Mouse (Mus musculus): ENCODE measurements around the gene Olfr71. TPM values are rescaled to one million over a fixed set of nuclear protein-coding genes. Genes with fewer than 3 reads are reported as not detected.

Olfr71 gene
- polyA plus RNA-seq, 1 experiment from 2014 or later = not detected

DNA sequence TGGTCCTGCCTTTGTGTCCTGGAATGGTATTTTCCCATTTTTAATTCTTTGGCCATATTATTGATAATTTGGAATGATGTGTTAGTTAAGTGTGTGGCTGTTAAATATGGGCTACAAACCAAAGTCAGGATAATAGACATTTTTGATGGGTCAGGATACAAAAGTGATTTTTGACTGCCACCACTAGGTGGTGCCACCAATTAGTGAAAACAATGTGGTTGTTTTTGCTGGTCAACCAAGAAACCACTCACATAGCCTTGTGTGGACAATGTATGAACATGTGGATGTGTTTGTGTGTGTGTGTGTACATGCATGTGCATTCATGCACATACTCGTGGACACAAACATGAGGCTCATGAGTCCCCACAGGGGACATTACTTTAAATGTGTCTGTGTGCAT, 14.7 kb upstream of the Olfr71 start:
- H3K9me3 ChIP-seq (ENCODE audit: control insufficient read depth, low read length) = no peaks in the 10 kb centered on the region
- H3K27me3 ChIP-seq (ENCODE audit: control insufficient read depth, insufficient read depth, low read length) = no peaks in the 10 kb centered on the region
- 33% methylated on average over 1 of the region's 1 CpGs for WGBS
- H3K4me2 ChIP-seq (ENCODE audit: low read length) = no peak overlapping the region
- DNase-seq = peak; percentile 72
- H3K4me3 ChIP-seq (replicated peaks; ENCODE audit: low read depth, low read length) = no peak overlapping the region
- no peaks in the 10 kb centered on the region for H3K36me3 ChIP-seq (ENCODE audit: control insufficient read depth, insufficient read depth, low read length)
- no peak overlapping the region for H3K9ac ChIP-seq (replicated peaks; ENCODE audit: low read length)
- H3K27ac ChIP-seq (replicated peaks; ENCODE audit: low read depth, low read length) = no peak overlapping the region
- no peak for ATAC-seq (ENCODE audit: low FRiP score, low TSS enrichment)
- no peaks in the 10 kb centered on the region for H3K4me1 ChIP-seq (ENCODE audit: control insufficient read depth, insufficient read depth, low read length)

- Histone ChIP-seq H3K4me3 (replicated peaks; ENCODE audit: low read depth, low read length) (no peak overlapping the region), H3K27me3 (ENCODE audit: control insufficient read depth, insufficient read depth, low read length) (no peaks in the 10 kb centered on the region), H3K36me3 (ENCODE audit: control insufficient read depth, insufficient read depth, low read length) (no peaks in the 10 kb centered on the region), H3K4me2 (ENCODE audit: low read length) (no peak overlapping the region), H3K9ac (replicated peaks; ENCODE audit: low read length) (no peak overlapping the region), H3K4me1 (ENCODE audit: control insufficient read depth, insufficient read depth, low read length) (no peaks in the 10 kb centered on the region), H3K9me3 (ENCODE audit: control insufficient read depth, low read length) (no peaks in the 10 kb centered on the region), H3K27ac (replicated peaks; ENCODE audit: low read depth, low read length) (no peak overlapping the region)
- ATAC-seq (ENCODE audit: low FRiP score, low TSS enrichment) = no peak
- DNase-seq = no peak
- 90% methylated on average over 4 of the region's 4 CpGs for WGBS
Measured at GRCm38 (mm10) chr4:43722191-43722590, 12.1 kb upstream of the Olfr71 start.

DNA sequence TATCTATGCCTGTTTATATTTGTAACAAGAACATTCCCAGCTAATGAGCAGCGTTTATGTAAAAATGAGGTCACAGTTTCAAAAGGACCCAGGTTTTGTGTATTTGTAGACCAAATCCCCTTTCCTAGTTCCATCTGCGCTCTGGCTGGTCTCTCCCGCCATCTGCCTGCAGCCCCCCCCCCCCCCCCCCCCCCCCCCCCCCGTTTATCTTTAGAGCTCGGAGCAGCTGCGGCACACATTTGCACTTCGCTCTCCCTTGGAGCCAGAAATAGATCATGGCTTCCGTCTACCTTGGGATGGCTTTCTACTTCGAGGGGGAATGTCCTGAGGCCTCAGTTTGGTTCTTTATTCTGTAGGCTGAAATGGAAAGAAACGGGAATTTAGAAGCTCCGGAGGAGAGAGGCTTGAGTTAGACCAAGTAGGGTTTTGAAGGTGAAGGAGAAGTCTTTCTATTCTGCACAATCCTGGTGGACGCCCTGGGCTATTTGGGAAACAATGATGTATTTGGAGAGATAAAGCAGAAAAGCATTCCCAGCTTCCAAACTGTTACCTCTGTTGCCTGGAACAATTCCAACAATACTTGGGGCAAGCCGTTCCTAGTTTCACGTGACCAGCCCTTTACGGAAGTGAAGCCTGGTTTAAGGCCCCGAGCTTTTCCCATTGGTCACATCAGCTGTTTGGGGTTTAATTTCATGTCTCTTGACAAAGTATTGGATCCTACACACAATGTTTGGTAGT, 10.6 kb upstream of the Olfr71 start:
- H3K27me3 ChIP-seq (ENCODE audit: control insufficient read depth, insufficient read depth, low read length) = no peaks in the 10 kb centered on the region
- H3K4me2 ChIP-seq (ENCODE audit: low read length) = no peak overlapping the region
- H3K4me1 ChIP-seq (ENCODE audit: control insufficient read depth, insufficient read depth, low read length) = no peaks in the 10 kb centered on the region
- DNase-seq (peak; percentile 31), ATAC-seq (ENCODE audit: low FRiP score, low TSS enrichment) (no peak)
- WGBS = 65% methylated on average over 12 of the region's 16 CpGs
- H3K9ac ChIP-seq (replicated peaks; ENCODE audit: low read length) = no peak overlapping the region
- no peak overlapping the region for H3K4me3 ChIP-seq (replicated peaks; ENCODE audit: low read depth, low read length)
- H3K9me3 ChIP-seq (ENCODE audit: control insufficient read depth, low read length) = no peaks in the 10 kb centered on the region
- H3K27ac ChIP-seq (replicated peaks; ENCODE audit: low read depth, low read length) = no peak overlapping the region
- H3K36me3 ChIP-seq (ENCODE audit: control insufficient read depth, insufficient read depth, low read length) = no peaks in the 10 kb centered on the region

DNA sequence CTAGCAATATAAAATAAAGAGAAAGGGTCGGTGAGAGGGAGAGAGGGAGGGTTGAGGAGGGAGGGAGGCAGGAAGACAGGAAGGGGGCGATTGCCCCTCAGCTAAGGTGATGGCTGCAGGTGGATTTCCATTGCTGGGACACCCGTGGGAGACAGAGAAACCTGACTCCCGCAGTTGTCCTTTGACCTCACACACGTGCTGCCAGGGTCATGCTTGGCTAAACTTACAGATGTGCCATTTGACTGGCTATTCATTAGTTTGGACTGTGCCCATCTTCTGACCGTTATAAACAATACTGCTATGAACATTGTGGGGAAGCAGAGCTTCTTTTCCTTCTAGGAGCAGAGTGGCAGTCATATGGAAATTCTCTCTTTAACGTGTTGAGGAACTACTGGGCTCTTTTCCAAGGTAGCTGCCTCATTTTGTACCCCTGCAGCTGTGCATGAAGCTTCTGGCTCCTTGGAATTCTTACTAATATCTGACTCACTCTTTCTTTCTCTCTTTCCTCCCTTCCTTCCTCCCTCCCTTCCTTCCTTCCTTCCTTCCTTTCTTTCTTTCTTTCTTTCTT, 3.7 kb upstream of the Olfr71 start:
- 40% methylated on average over 7 of the region's 7 CpGs for WGBS
- H3K4me3 ChIP-seq (replicated peaks; ENCODE audit: low read depth, low read length) = no peak overlapping the region
- H3K4me2 ChIP-seq (ENCODE audit: low read length) = no peak overlapping the region
- no peaks in the 10 kb centered on the region for H3K27me3 ChIP-seq (ENCODE audit: control insufficient read depth, insufficient read depth, low read length)
- no peak overlapping the region for H3K9ac ChIP-seq (replicated peaks; ENCODE audit: low read length)
- no peaks in the 10 kb centered on the region for H3K4me1 ChIP-seq (ENCODE audit: control insufficient read depth, insufficient read depth, low read length)
- no peak for ATAC-seq (ENCODE audit: low FRiP score, low TSS enrichment)
- no peaks in the 10 kb centered on the region for H3K36me3 ChIP-seq (ENCODE audit: control insufficient read depth, insufficient read depth, low read length)
- no peak overlapping the region for H3K27ac ChIP-seq (replicated peaks; ENCODE audit: low read depth, low read length)
- H3K9me3 ChIP-seq (ENCODE audit: control insufficient read depth, low read length) = no peaks in the 10 kb centered on the region
- no peak for DNase-seq

GRCm38 (mm10) chr4:43711821-43712220, 1.8 kb upstream of the Olfr71 start:
- Histone ChIP-seq H3K4me3 (replicated peaks; ENCODE audit: low read depth, low read length) (no peak overlapping the region), H3K27me3 (ENCODE audit: control insufficient read depth, insufficient read depth, low read length) (no peaks in the 10 kb centered on the region), H3K4me2 (ENCODE audit: low read length) (no peak overlapping the region), H3K27ac (replicated peaks; ENCODE audit: low read depth, low read length) (no peak overlapping the region), H3K36me3 (ENCODE audit: control insufficient read depth, insufficient read depth, low read length) (no peaks in the 10 kb centered on the region), H3K9ac (replicated peaks; ENCODE audit: low read length) (no peak overlapping the region), H3K4me1 (ENCODE audit: control insufficient read depth, insufficient read depth, low read length) (no peaks in the 10 kb centered on the region), H3K9me3 (ENCODE audit: control insufficient read depth, low read length) (no peaks in the 10 kb centered on the region)
- ATAC-seq (ENCODE audit: low FRiP score, low TSS enrichment) (no peak), DNase-seq (peak; percentile 84)
- 4% methylated on average over 2 of the region's 2 CpGs for WGBS

DNA sequence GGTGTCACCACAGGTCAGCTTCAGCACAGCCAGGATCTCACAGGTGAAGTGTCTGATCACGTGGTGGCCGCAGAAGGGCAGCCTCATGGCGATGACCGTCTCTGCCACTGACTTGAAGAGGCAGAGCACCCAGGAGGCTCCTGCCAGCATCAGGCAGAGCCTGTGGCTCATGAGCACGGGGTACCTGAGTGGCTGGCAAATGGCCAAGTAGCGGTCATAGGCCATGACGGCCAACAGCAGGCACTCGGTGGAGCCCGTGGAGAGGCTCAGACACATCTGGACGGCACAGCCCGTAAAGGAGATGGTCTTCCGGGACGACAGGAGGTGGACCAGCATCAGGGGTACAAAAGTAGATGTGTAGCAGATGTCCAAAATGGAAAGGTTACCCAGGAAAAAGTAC, 4.1 kb downstream of the Olfr71 start:
- Histone ChIP-seq H3K4me1 (ENCODE audit: control insufficient read depth, insufficient read depth, low read length) (no peaks in the 10 kb centered on the region), H3K4me3 (replicated peaks; ENCODE audit: low read depth, low read length) (no peak overlapping the region), H3K27me3 (ENCODE audit: control insufficient read depth, insufficient read depth, low read length) (no peaks in the 10 kb centered on the region), H3K27ac (replicated peaks; ENCODE audit: low read depth, low read length) (no peak overlapping the region), H3K9me3 (ENCODE audit: control insufficient read depth, low read length) (no peaks in the 10 kb centered on the region), H3K4me2 (ENCODE audit: low read length) (no peak overlapping the region), H3K9ac (replicated peaks; ENCODE audit: low read length) (no peak overlapping the region), H3K36me3 (ENCODE audit: control insufficient read depth, insufficient read depth, low read length) (no peaks in the 10 kb centered on the region)
- WGBS = 90% methylated on average over 13 of the region's 13 CpGs
- ATAC-seq (ENCODE audit: low FRiP score, low TSS enrichment) (no peak), DNase-seq (no peak)

GRCm38 (mm10) chr4:43703851-43704250, 6.2 kb downstream of the Olfr71 start:
- H3K9ac ChIP-seq (replicated peaks; ENCODE audit: low read length) = no peak overlapping the region
- no peaks in the 10 kb centered on the region for H3K36me3 ChIP-seq (ENCODE audit: control insufficient read depth, insufficient read depth, low read length)
- H3K27ac ChIP-seq (replicated peaks; ENCODE audit: low read depth, low read length) = no peak overlapping the region
- H3K4me1 ChIP-seq (ENCODE audit: control insufficient read depth, insufficient read depth, low read length) = no peaks in the 10 kb centered on the region
- 63% methylated on average over 8 of the region's 8 CpGs for WGBS
- no peak for ATAC-seq (ENCODE audit: low FRiP score, low TSS enrichment)
- DNase-seq = no peak
- no peak overlapping the region for H3K4me3 ChIP-seq (replicated peaks; ENCODE audit: low read depth, low read length)
- no peaks in the 10 kb centered on the region for H3K9me3 ChIP-seq (ENCODE audit: control insufficient read depth, low read length)
- H3K27me3 ChIP-seq (ENCODE audit: control insufficient read depth, insufficient read depth, low read length) = no peaks in the 10 kb centered on the region
- no peak overlapping the region for H3K4me2 ChIP-seq (ENCODE audit: low read length)

- no peak overlapping the region for H3K4me2 ChIP-seq (ENCODE audit: low read length)
- H3K4me1 ChIP-seq (ENCODE audit: control insufficient read depth, insufficient read depth, low read length) = no peaks in the 10 kb centered on the region
- no peak overlapping the region for H3K9ac ChIP-seq (replicated peaks; ENCODE audit: low read length)
- H3K4me3 ChIP-seq (replicated peaks; ENCODE audit: low read depth, low read length) = no peak overlapping the region
- ATAC-seq (ENCODE audit: low FRiP score, low TSS enrichment) = no peak
- H3K27ac ChIP-seq (replicated peaks; ENCODE audit: low read depth, low read length) = no peak overlapping the region
- DNase-seq = no peak
- H3K9me3 ChIP-seq (ENCODE audit: control insufficient read depth, low read length) = no peaks in the 10 kb centered on the region
- H3K27me3 ChIP-seq (ENCODE audit: control insufficient read depth, insufficient read depth, low read length) = no peaks in the 10 kb centered on the region
- H3K36me3 ChIP-seq (ENCODE audit: control insufficient read depth, insufficient read depth, low read length) = no peaks in the 10 kb centered on the region
- 80% methylated on average over 6 of the region's 6 CpGs for WGBS
Measured at GRCm38 (mm10) chr4:43703439-43703838, 6.6 kb downstream of the Olfr71 start.

GRCm38 (mm10) chr4:43700707-43701106, 9.3 kb downstream of the Olfr71 start, which contains the start of gene Olfr70:
Gene Olfr70, minus strand, starts transcription at chr4:43700807.
- ATAC-seq (ENCODE audit: low FRiP score, low TSS enrichment) (no peak), DNase-seq (no peak)
- no peak within 1 kb of the TSS for H3K4me2 ChIP-seq (ENCODE audit: low read length)
- H3K4me3 ChIP-seq (replicated peaks; ENCODE audit: low read depth, low read length) = no peak within 1 kb of the TSS
- no peaks in the 10 kb centered on the region for H3K9me3 ChIP-seq (ENCODE audit: control insufficient read depth, low read length)
- no peak within 1 kb of the TSS for H3K9ac ChIP-seq (replicated peaks; ENCODE audit: low read length)
- 90% methylated on average over 6 of the region's 6 CpGs for WGBS
- H3K27me3 ChIP-seq (ENCODE audit: control insufficient read depth, insufficient read depth, low read length) = no peaks in the 10 kb centered on the region
- no peak within 1 kb of the TSS for H3K27ac ChIP-seq (replicated peaks; ENCODE audit: low read depth, low read length)
- no peaks in the 10 kb centered on the region for H3K4me1 ChIP-seq (ENCODE audit: control insufficient read depth, insufficient read depth, low read length)
- H3K36me3 ChIP-seq (ENCODE audit: control insufficient read depth, insufficient read depth, low read length) = no peaks in the 10 kb centered on the region

All from midbrain, embryonic 14.5 days (tissue).